ENCODE assay signal across 8 mouse cellular contexts in the genomic region with DNA sequence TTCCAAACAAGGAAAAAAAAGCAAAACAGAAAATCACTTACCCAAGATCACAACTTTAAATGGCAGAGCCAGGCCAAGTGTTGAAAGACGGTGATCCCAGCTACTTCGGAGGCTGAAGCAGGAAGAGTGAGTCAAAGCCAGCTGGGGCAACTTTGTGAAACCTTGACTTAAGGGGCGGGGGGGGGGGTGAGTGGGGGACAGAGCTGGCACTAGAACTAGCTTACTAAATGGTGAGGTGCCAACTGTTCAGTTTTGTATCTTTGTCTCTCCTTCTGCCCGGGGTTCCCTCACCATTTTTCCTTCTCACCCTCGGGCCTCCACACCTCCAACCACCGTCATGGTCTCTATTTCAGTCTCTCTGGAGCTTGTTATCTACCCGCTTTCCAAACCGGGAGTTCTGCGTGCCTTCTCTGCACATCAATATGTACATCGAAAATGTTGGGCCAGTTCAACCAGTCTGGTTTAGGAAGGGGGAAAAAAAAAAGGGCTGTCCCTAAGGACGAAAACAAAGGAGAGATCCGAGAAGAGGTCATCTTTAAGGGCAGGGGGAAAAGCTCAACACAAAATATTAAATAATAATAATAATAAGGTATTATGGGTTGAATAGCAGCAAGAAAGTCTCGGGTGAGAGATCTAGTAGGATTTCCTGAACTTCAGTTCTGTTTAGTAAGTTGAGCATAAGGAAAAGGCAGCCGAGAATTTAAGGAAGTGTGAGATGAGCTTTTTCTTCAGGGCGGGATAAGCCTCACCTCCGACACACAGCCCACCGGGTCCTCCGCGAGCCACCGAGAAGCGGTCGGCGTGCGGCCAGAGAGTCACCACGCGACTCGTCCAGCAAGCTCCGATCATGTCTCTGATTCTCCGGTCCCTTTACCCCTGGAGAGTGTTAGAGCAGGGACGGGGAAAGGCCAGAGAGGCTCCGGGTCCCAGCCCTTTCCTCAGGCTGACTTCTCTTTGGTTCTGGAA. TPM values are rescaled to one million over a fixed set of nuclear protein-coding genes. Genes with fewer than 3 reads are reported as not detected.
A peak's percentile ranks its signal among the peaks of the same experiment; 100 is the strongest.
DNase-seq lines count a peak whose midpoint lies in the region; ATAC-seq and TF ChIP-seq lines count a peak whose summit lies in the region.

No protein-coding gene starts in this region.

- H3K9ac ChIP-seq in hindbrain, embryonic 11.5 days (ENCODE audit: low read depth, low read length), result peak overlapping the region; percentile 90

- no peak for TF ChIP-seq CTCF in kidney, adult 2 months (conservative IDR thresholded peaks at IDR 0.05; ENCODE audit: insufficient read depth, insufficient read length, low read depth, low read length)

- H3K4me2 ChIP-seq in hindbrain, embryonic 11.5 days (replicated peaks; ENCODE audit: low read depth, low read length), result peak overlapping the region; percentile 84

- peak overlapping the region; percentile 88 for H3K4me3 ChIP-seq in kidney, adult 2 months (ENCODE audit: insufficient read depth, low read depth, low read length)
- peak overlapping the region; percentile 97 for H3K4me3 ChIP-seq in brown adipose tissue, adult 24 weeks (ENCODE audit: insufficient read depth, low read depth, low read length)
- H3K4me3 ChIP-seq in hindbrain, embryonic 11.5 days (ENCODE audit: low read depth, low read length), result peak overlapping the region; percentile 93
- H3K4me3 ChIP-seq in midbrain, embryonic 10.5 days, result peak overlapping the region; percentile 82

- no peaks in the 10 kb centered on the region for H3K27me3 ChIP-seq in kidney, adult 2 months (replicated peaks; ENCODE audit: control insufficient read depth, insufficient read depth, low read length)
- H3K27me3 ChIP-seq in hindbrain, embryonic 11.5 days (ENCODE audit: control insufficient read depth, insufficient read depth, low read length), result no peaks in the 10 kb centered on the region
- no peaks in the 10 kb centered on the region for H3K27me3 ChIP-seq in midbrain, embryonic 10.5 days (ENCODE audit: low read depth, poor library complexity, severe bottlenecking)

- WGBS in kidney, adult 2 months, result 6% methylated on average over 31 of the region's 31 CpGs
- 11% methylated on average over 31 of the region's 31 CpGs for WGBS in hindbrain, embryonic 11.5 days
- WGBS in midbrain, embryonic 10.5 days, result 14% methylated on average over 31 of the region's 31 CpGs

- DNase-seq in kidney, adult 2 months, result no peak
- no peak for DNase-seq in kidney, postnatal 10 days
- no peak for DNase-seq in hindbrain, embryonic 11.5 days (ENCODE audit: low spot score)
- DNase-seq in midbrain, embryonic 10.5 days (ENCODE audit: low spot score), result no peak
- DNase-seq in right cerebral cortex, postnatal 4 days, result no peak
- DNase-seq in adrenal gland, postnatal 14 days, result no peak
- no peak for DNase-seq in layer of hippocampus, postnatal 25 days (ENCODE audit: extremely low spot score in 1 of 2, low spot score in 1 of 2)

- ATAC-seq in hindbrain, embryonic 11.5 days (ENCODE audit: low FRiP score), result peak; percentile 47

- peaks cover 29% of the 10 kb centered on the region for H3K4me1 ChIP-seq in kidney, adult 2 months (ENCODE audit: control insufficient read depth, insufficient read depth, low read length)
- H3K4me1 ChIP-seq in brown adipose tissue, adult 24 weeks (ENCODE audit: control insufficient read depth, insufficient read depth, insufficient read length, low read length), result peaks cover 16% of the 10 kb centered on the region
- peaks cover 17% of the 10 kb centered on the region for H3K4me1 ChIP-seq in hindbrain, embryonic 11.5 days (replicated peaks; ENCODE audit: control insufficient read depth, insufficient read depth, low read length)
- peaks cover 66% of the 10 kb centered on the region for H3K4me1 ChIP-seq in midbrain, embryonic 10.5 days

- TF ChIP-seq POLR2A in kidney, adult 2 months (IDR thresholded peaks at IDR 0.05; ENCODE audit: low read depth, low read length), result no peak

- H3K9me3 ChIP-seq in hindbrain, embryonic 11.5 days (ENCODE audit: control insufficient read depth, low read length), result no peaks in the 10 kb centered on the region
- H3K9me3 ChIP-seq in midbrain, embryonic 10.5 days (replicated peaks), result no peaks in the 10 kb centered on the region

- peak overlapping the region; percentile 89 for H3K27ac ChIP-seq in kidney, adult 2 months (ENCODE audit: insufficient read depth, low read depth, low read length)
- peak overlapping the region; percentile 98 for H3K27ac ChIP-seq in brown adipose tissue, adult 24 weeks (replicated peaks; ENCODE audit: low read depth, low read length)
- H3K27ac ChIP-seq in hindbrain, embryonic 11.5 days (ENCODE audit: low read depth, low read length), result peak overlapping the region; percentile 81
- peak overlapping the region; percentile 96 for H3K27ac ChIP-seq in midbrain, embryonic 10.5 days (replicated peaks)

- peaks cover 5% of the 10 kb centered on the region; the same call in 1 of the 2 replicates for H3K36me3 ChIP-seq in kidney, adult 2 months (ENCODE audit: control insufficient read depth, insufficient read depth, low read length)
- H3K36me3 ChIP-seq in hindbrain, embryonic 11.5 days (ENCODE audit: control insufficient read depth, insufficient read depth, low read length), result peaks cover 14% of the 10 kb centered on the region
- H3K36me3 ChIP-seq in midbrain, embryonic 10.5 days, result peaks cover 53% of the 10 kb centered on the region

RNA-seq across cellular contexts. Expression of a gene that starts 0.6 kb away (rescaled TPM):
- 57.2 and 68.3 TPM in 2 replicates for polyA plus RNA-seq in kidney, adult 2 months (2012; rRNA removed)
- 9.2 and 9.9 TPM in 2 replicates for polyA plus RNA-seq in brown adipose tissue, adult 24 weeks (2012; ENCODE audit: insufficient read depth, insufficient read length, missing spikeins)
- 13.6 and 17.6 TPM in 2 replicates for polyA plus RNA-seq in hindbrain, embryonic 11.5 days (2014; fragmentation: Nextera tagmentation; extraction: Ambion mirVana)
- 32.3 and 32.8 TPM in 2 replicates for polyA plus RNA-seq in midbrain, embryonic 10.5 days (2016; fragmentation: Nextera tagmentation; extraction: Ambion mirVana)
- 32.3 and 34.4 TPM in 2 replicates for total RNA-seq in adrenal gland, postnatal 14 days (2021)
- 10 to 100 TPM; 33.7 to 34.7 TPM for total RNA-seq in layer of hippocampus, postnatal 25 days (2021)

RNA-seq across cellular contexts. Expression of a gene that starts 2.0 kb away (rescaled TPM):
- 955 and 1,014 TPM in 2 replicates for polyA plus RNA-seq in kidney, adult 2 months (2012; rRNA removed)
- polyA plus RNA-seq in brown adipose tissue, adult 24 weeks (2012; ENCODE audit: insufficient read depth, insufficient read length, missing spikeins), result 445 and 504 TPM in 2 replicates
- 904 and 927 TPM in 2 replicates for polyA plus RNA-seq in hindbrain, embryonic 11.5 days (2014; fragmentation: Nextera tagmentation; extraction: Ambion mirVana)
- 965 and 1,116 TPM in 2 replicates for polyA plus RNA-seq in midbrain, embryonic 10.5 days (2016; fragmentation: Nextera tagmentation; extraction: Ambion mirVana)
- total RNA-seq in adrenal gland, postnatal 14 days (2021), result 927 and 1,052 TPM in 2 replicates
- 100 to 1,000 TPM; 342 to 393 TPM for total RNA-seq in layer of hippocampus, postnatal 25 days (2021)

RNA-seq across cellular contexts. Expression of a gene that starts 3.8 kb away (rescaled TPM):
- 0.19 and 0.35 TPM in 2 replicates for polyA plus RNA-seq in kidney, adult 2 months (2012; rRNA removed)
- not detected in 2 replicates for polyA plus RNA-seq in brown adipose tissue, adult 24 weeks (2012; ENCODE audit: insufficient read depth, insufficient read length, missing spikeins)
- 0.80 TPM in 2 replicates for polyA plus RNA-seq in hindbrain, embryonic 11.5 days (2014; fragmentation: Nextera tagmentation; extraction: Ambion mirVana)
- polyA plus RNA-seq in midbrain, embryonic 10.5 days (2016; fragmentation: Nextera tagmentation; extraction: Ambion mirVana), result 1.7 and 2.0 TPM in 2 replicates
- total RNA-seq in adrenal gland, postnatal 14 days (2021), result 0.45 and 0.74 TPM in 2 replicates
- total RNA-seq in layer of hippocampus, postnatal 25 days (2021), result under 1 TPM; 0.12 to 0.21 TPM

RNA-seq across cellular contexts. Expression of a gene that starts 8.4 kb away (rescaled TPM):
- polyA plus RNA-seq in kidney, adult 2 months (2012; rRNA removed), result 0.15 and 0.28 TPM in 2 replicates
- not detected in 2 replicates for polyA plus RNA-seq in brown adipose tissue, adult 24 weeks (2012; ENCODE audit: insufficient read depth, insufficient read length, missing spikeins)
- not detected in 2 replicates for polyA plus RNA-seq in hindbrain, embryonic 11.5 days (2014; fragmentation: Nextera tagmentation; extraction: Ambion mirVana)
- polyA plus RNA-seq in midbrain, embryonic 10.5 days (2016; fragmentation: Nextera tagmentation; extraction: Ambion mirVana), result not detected in 2 replicates
- total RNA-seq in adrenal gland, postnatal 14 days (2021), result not detected in 2 replicates
- total RNA-seq in layer of hippocampus, postnatal 25 days (2021), result not detected

RNA-seq across cellular contexts. Expression of a gene that starts 12.3 kb away (rescaled TPM):
- 106 and 116 TPM in 2 replicates for polyA plus RNA-seq in kidney, adult 2 months (2012; rRNA removed)
- polyA plus RNA-seq in brown adipose tissue, adult 24 weeks (2012; ENCODE audit: insufficient read depth, insufficient read length, missing spikeins), result 23.3 and 31.5 TPM in 2 replicates
- polyA plus RNA-seq in hindbrain, embryonic 11.5 days (2014; fragmentation: Nextera tagmentation; extraction: Ambion mirVana), result 2.2 and 2.8 TPM in 2 replicates
- 2.1 and 2.9 TPM in 2 replicates for polyA plus RNA-seq in midbrain, embryonic 10.5 days (2016; fragmentation: Nextera tagmentation; extraction: Ambion mirVana)
- total RNA-seq in adrenal gland, postnatal 14 days (2021), result 31.2 and 46.3 TPM in 2 replicates
- 10 to 100 TPM; 65.3 to 80.4 TPM for total RNA-seq in layer of hippocampus, postnatal 25 days (2021)
